ENCODE assay signal across 8 mouse cellular contexts in the genomic region with DNA sequence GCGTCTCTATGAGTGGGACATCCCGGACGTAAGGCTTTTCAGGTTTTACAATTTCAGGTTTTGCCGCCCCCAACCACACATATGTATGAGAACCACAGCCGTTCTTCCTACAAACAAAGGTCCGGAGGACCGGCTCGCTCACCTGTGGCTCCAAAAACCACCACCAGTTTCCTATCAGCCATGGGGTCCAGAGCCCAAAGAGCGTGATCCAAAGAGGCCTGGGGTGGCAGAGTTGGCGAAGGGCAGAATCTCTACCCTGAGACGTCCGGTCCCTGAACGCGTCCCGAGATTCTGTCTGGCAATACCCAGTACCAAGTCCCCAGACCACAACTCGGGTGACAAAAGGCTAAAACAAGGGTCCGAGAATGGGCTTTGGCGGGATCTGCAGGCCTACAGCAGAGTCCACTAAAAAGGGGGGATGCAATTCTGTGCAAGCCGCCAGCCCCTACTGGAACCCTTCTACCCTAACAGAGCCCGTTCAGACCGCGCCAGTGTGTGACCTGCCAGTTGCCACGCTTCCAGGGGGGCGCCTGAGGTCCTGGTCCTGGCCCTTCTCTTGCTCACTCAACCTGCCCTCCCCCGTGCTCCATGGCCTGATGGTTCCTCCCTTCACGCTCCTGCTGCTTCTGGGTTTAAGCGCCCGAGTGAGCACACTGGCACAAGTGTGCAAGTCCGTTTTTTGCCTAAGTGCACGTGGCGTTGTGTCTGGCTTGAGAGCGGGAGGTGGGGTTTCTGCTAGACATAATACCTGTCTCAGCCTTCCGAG. TPM values are rescaled to one million over a fixed set of nuclear protein-coding genes. Genes with fewer than 3 reads are reported as not detected.
A peak's percentile ranks its signal among the peaks of the same experiment; 100 is the strongest.
DNase-seq lines count a peak whose midpoint lies in the region; ATAC-seq lines count a peak whose summit lies in the region.

A gene (minus strand): TSS at position 604 of the 766 bp plus-strand sequence.

- DNase-seq in A20 (ENCODE audit: low read depth, low spot score) (peak; percentile 96), liver (peak; percentile 78)
- peak; percentile 58 to 73 for DNase-seq in adrenal gland, postnatal 36 days
- DNase-seq in heart, adult 9 months (ENCODE audit: low spot score in 2 of 2): peak; percentile 45 to 57
- peak; percentile 56 to 73 for DNase-seq in spleen, postnatal 36 days (ENCODE audit: low spot score in 2 of 2)

- ATAC-seq in embryonic facial prominence, embryonic 13.5 days (ENCODE audit: insufficient number of reproducible peaks, insufficient read depth, low FRiP score, low TSS enrichment, low read depth): peak; percentile 69
- ATAC-seq in kidney, embryonic 14.5 days (ENCODE audit: low FRiP score, low TSS enrichment): peak; percentile 94
- peak; percentile 51 for ATAC-seq in monocyte, adult 5-6 weeks (replicated peaks; ENCODE audit: insufficient number of reproducible peaks, low FRiP score, low TSS enrichment, poor library complexity, severe bottlenecking)

- no peaks in the 10 kb centered on the region for H3K9me3 ChIP-seq in embryonic facial prominence, embryonic 13.5 days
- no peaks in the 10 kb centered on the region for H3K9me3 ChIP-seq in kidney, embryonic 14.5 days (ENCODE audit: control insufficient read depth, low read length)

- peaks cover 25% of the 10 kb centered on the region for H3K36me3 ChIP-seq in embryonic facial prominence, embryonic 13.5 days
- peaks cover 24% of the 10 kb centered on the region for H3K36me3 ChIP-seq in kidney, embryonic 14.5 days (ENCODE audit: control insufficient read depth, insufficient read depth, low read length)

- 16% methylated on average over 33 of the region's 33 CpGs for WGBS in embryonic facial prominence, embryonic 13.5 days
- WGBS in kidney, embryonic 14.5 days: 7% methylated on average over 33 of the region's 33 CpGs

- peak within 1 kb of the TSS; percentile 71 for H3K4me2 ChIP-seq in embryonic facial prominence, embryonic 13.5 days
- peak within 1 kb of the TSS; percentile 57 for H3K4me2 ChIP-seq in kidney, embryonic 14.5 days (replicated peaks; ENCODE audit: low read depth, low read length)

- H3K27ac ChIP-seq in embryonic facial prominence, embryonic 13.5 days: peak within 1 kb of the TSS; percentile 80
- H3K27ac ChIP-seq in kidney, embryonic 14.5 days (ENCODE audit: low read depth, low read length): peak within 1 kb of the TSS; percentile 83

- H3K4me3 ChIP-seq in embryonic facial prominence, embryonic 13.5 days: peak within 1 kb of the TSS; percentile 69
- peak within 1 kb of the TSS; percentile 63 for H3K4me3 ChIP-seq in kidney, embryonic 14.5 days (ENCODE audit: low read length)

- H3K27me3 ChIP-seq in embryonic facial prominence, embryonic 13.5 days: no peaks in the 10 kb centered on the region
- H3K27me3 ChIP-seq in kidney, embryonic 14.5 days (ENCODE audit: control insufficient read depth, insufficient read depth, low read length): no peaks in the 10 kb centered on the region

- peak within 1 kb of the TSS; percentile 84 for H3K9ac ChIP-seq in embryonic facial prominence, embryonic 13.5 days
- H3K9ac ChIP-seq in kidney, embryonic 14.5 days (ENCODE audit: low read depth, low read length): peak within 1 kb of the TSS; percentile 73

- 0 out of 2 replicates have a peak, but pooled peaks cover 9% of the 10 kb centered on the region for H3K4me1 ChIP-seq in embryonic facial prominence, embryonic 13.5 days
- no peaks in the 10 kb centered on the region for H3K4me1 ChIP-seq in kidney, embryonic 14.5 days (ENCODE audit: control insufficient read depth, insufficient read depth, low read length)

RNA-seq across cellular contexts. Expression of the gene that starts here (rescaled TPM):
- 1 to 10 TPM; 3.9 to 4.0 TPM for total RNA-seq in adrenal gland, postnatal 36 days (2021)
- polyA plus RNA-seq in embryonic facial prominence, embryonic 13.5 days (2015; fragmentation: Nextera tagmentation; extraction: Ambion mirVana): 83.6 and 91.4 TPM in 2 replicates
- polyA plus RNA-seq in kidney, embryonic 14.5 days (2014; fragmentation: Nextera tagmentation; extraction: Ambion mirVana): 132 and 145 TPM in 2 replicates
- 3.7 to 12.2 TPM (median 6.1 TPM) in 3 replicates for total RNA-seq in monocyte, adult 5-6 weeks (2017)

Comparison
In these comparisons a context has a peak if more than half of its experiments do, and no peak if none do; other contexts are left out.
1. Peak in every context shown above with its lines: DNase-seq, ATAC-seq, H3K4me3 ChIP-seq and H3K27ac ChIP-seq.